Mouse (Mus musculus): Measurements from ENCODE around the gene Ak6.

GRCm38 (mm10) chr13:100650550-100651438, at the start of gene Ak6, which contains the start of gene Rad17:
- TF ChIP-seq POLR2A (IDR thresholded peaks at IDR 0.05; ENCODE audit: insufficient read depth, low read length) (no peak), CTCF (IDR thresholded peaks at IDR 0.05; ENCODE audit: low read depth, low read length) (no peak)
